Mouse (Mus musculus) midbrain, embryonic 15.5 days (tissue): ENCODE data around the gene Lrp6. TPM values are rescaled to one million over a fixed set of nuclear protein-coding genes. Genes with fewer than 3 reads are reported as not detected.
A peak's percentile ranks its signal among the peaks of the same experiment; 100 is the strongest.

Source experiments
- ATAC-seq: fragments of 200-750 bp; cut with Nextera tagmentation; replicated peaks from 2 replicates; pipeline ENCODE4 v1.8.0; 2017; ENCODE audit warnings: moderate TSS enrichment
- H3K27ac ChIP-seq: fragments of 300-500 bp; sonication (generic); 2 replicates; pipeline ENCODE4 v1.5.1; 2015; ENCODE audit warnings: mild to moderate bottlenecking, inconsistent platforms
- H3K27me3 ChIP-seq: fragments of 300-500 bp; sonication (generic); replicated peaks from 2 replicates; pipeline ENCODE4 v1.6.1; 2015; ENCODE audit warnings: inconsistent platforms
- H3K36me3 ChIP-seq: fragments of 300-500 bp; sonication (generic); replicated peaks from 2 replicates; pipeline ENCODE4 v1.6.1; 2015; ENCODE audit warnings: inconsistent platforms
- H3K4me1 ChIP-seq: fragments of 300-500 bp; sonication (generic); 2 replicates; pipeline ENCODE4 v1.6.1; 2015; ENCODE audit warnings: inconsistent platforms
- H3K4me2 ChIP-seq: fragments of 300-500 bp; sonication (generic); 2 replicates; pipeline ENCODE4 v1.6.1; 2015; ENCODE audit warnings: inconsistent platforms, mild to moderate bottlenecking, moderate library complexity
- H3K4me3 ChIP-seq: fragments of 300-500 bp; sonication (generic); 2 replicates; pipeline ENCODE4 v1.5.1; 2015; ENCODE audit warnings: mild to moderate bottlenecking, inconsistent platforms
- H3K9ac ChIP-seq: fragments of 300-500 bp; sonication (generic); 2 replicates; pipeline ENCODE4 v1.6.1; 2015; ENCODE audit warnings: mild to moderate bottlenecking, inconsistent platforms
- H3K9me3 ChIP-seq: fragments of 300-500 bp; sonication (generic); 2 replicates; pipeline ENCODE4 v1.6.1; 2016; ENCODE audit warnings: inconsistent platforms
- WGBS: fragments of 180-500 bp; shearing (Covaris S2); methylation state at CpG from one replicate; pipeline ENCODE4 v1.1.7; 2015; ENCODE audit warnings: mixed read lengths; 5-methylcytosine and 5-hydroxymethylcytosine counted together
- polyA plus RNA-seq: library from polyadenylated mRNA; unstranded; fragments of >200 nt; fragmentation: Nextera tagmentation; extraction: Ambion mirVana; gene quantifications from 2 replicates; pipeline ENCODE4 v1.2.1, GENCODE M21; 2015

The Lrp6 gene
- polyA plus RNA-seq, 1 experiment from 2014 or later, result 18.8 TPM

GRCm38 (mm10) chr6:134509731-134510226, 57.0 kb downstream of the Lrp6 start:
- H3K4me2 ChIP-seq, result no peak overlapping the region

GRCm38 (mm10) chr6:134504866-134505265, 61.9 kb downstream of the Lrp6 start:
- Histone ChIP-seq H3K4me1 (peaks cover 13% of the 10 kb centered on the region), H3K27ac (no peak overlapping the region), H3K36me3 (peaks cover 14% of the 10 kb centered on the region; the same call in 1 of the 2 replicates), H3K27me3 (no peaks in the 10 kb centered on the region), H3K4me3 (no peak overlapping the region), H3K9ac (no peak overlapping the region), H3K9me3 (no peaks in the 10 kb centered on the region), H3K4me2 (no peak overlapping the region)
- WGBS, result 65% methylated on average over 4 of the region's 4 CpGs
- ATAC-seq, result no peak

More at GRCm38 (mm10) chr6:134509731-134510226, 57.0 kb downstream of the Lrp6 start:
- Histone ChIP-seq H3K36me3 (peaks cover 14% of the 10 kb centered on the region; the same call in 1 of the 2 replicates), H3K4me3 (no peak overlapping the region), H3K9me3 (no peaks in the 10 kb centered on the region), H3K9ac (no peak overlapping the region), H3K4me1 (0 out of 2 replicates have a peak, but pooled peaks cover 5% of the 10 kb centered on the region), H3K27ac (no peak overlapping the region), H3K27me3 (no peaks in the 10 kb centered on the region)
- WGBS, result 57% methylated on average over 10 of the region's 10 CpGs
- no peak for ATAC-seq

GRCm38 (mm10) chr6:134502335-134502734, 64.4 kb downstream of the Lrp6 start:
- 77% methylated on average over 7 of the region's 7 CpGs for WGBS
- H3K9me3 ChIP-seq, result no peaks in the 10 kb centered on the region
- H3K4me3 ChIP-seq, result no peak overlapping the region
- no peaks in the 10 kb centered on the region for H3K27me3 ChIP-seq
- H3K27ac ChIP-seq, result no peak overlapping the region
- H3K4me1 ChIP-seq, result peaks cover 10% of the 10 kb centered on the region
- H3K4me2 ChIP-seq, result no peak overlapping the region
- H3K36me3 ChIP-seq, result peaks cover 16% of the 10 kb centered on the region; the same call in 1 of the 2 replicates
- ATAC-seq, result no peak
- no peak overlapping the region for H3K9ac ChIP-seq

- Histone ChIP-seq H3K27me3 (no peaks in the 10 kb centered on the region), H3K27ac (peak overlapping the region; percentile 58), H3K36me3 (peaks cover 6% of the 10 kb centered on the region; the same call in 1 of the 2 replicates), H3K9me3 (no peaks in the 10 kb centered on the region), H3K9ac (no peak overlapping the region), H3K4me2 (peak overlapping the region; percentile 24; the same call in 1 of the 2 replicates), H3K4me3 (no peak overlapping the region), H3K4me1 (peaks cover 10% of the 10 kb centered on the region)
- peak; percentile 95 for ATAC-seq
- WGBS, result 35% methylated on average over 10 of the region's 10 CpGs
Observed at GRCm38 (mm10) chr6:134500381-134501162, 66.2 kb downstream of the Lrp6 start.

GRCm38 (mm10) chr6:134499089-134499488, 67.7 kb downstream of the Lrp6 start:
- 79% methylated on average over 2 of the region's 2 CpGs for WGBS
- no peak for ATAC-seq
- no peak overlapping the region for H3K9ac ChIP-seq
- no peak overlapping the region for H3K27ac ChIP-seq
- H3K36me3 ChIP-seq, result peaks cover 6% of the 10 kb centered on the region; the same call in 1 of the 2 replicates
- H3K4me1 ChIP-seq, result peaks cover 20% of the 10 kb centered on the region
- H3K9me3 ChIP-seq, result no peaks in the 10 kb centered on the region
- H3K4me2 ChIP-seq, result no peak overlapping the region
- no peak overlapping the region for H3K4me3 ChIP-seq
- H3K27me3 ChIP-seq, result no peaks in the 10 kb centered on the region

GRCm38 (mm10) chr6:134498518-134498917, 68.2 kb downstream of the Lrp6 start:
- H3K27ac ChIP-seq, result no peak overlapping the region
- no peak overlapping the region for H3K9ac ChIP-seq
- H3K27me3 ChIP-seq, result no peaks in the 10 kb centered on the region
- H3K4me3 ChIP-seq, result no peak overlapping the region
- no peak overlapping the region for H3K4me2 ChIP-seq
- no peaks in the 10 kb centered on the region for H3K9me3 ChIP-seq
- ATAC-seq, result no peak
- peaks cover 22% of the 10 kb centered on the region for H3K4me1 ChIP-seq
- H3K36me3 ChIP-seq, result peaks cover 6% of the 10 kb centered on the region; the same call in 1 of the 2 replicates

- no peaks in the 10 kb centered on the region for H3K27me3 ChIP-seq
Observed at GRCm38 (mm10) chr6:134494828-134495698, 71.7 kb downstream of the Lrp6 start.

GRCm38 (mm10) chr6:134489637-134490036, 77.1 kb downstream of the Lrp6 start:
- peaks cover 10% of the 10 kb centered on the region for H3K36me3 ChIP-seq

More at GRCm38 (mm10) chr6:134494828-134495698, 71.7 kb downstream of the Lrp6 start:
- Histone ChIP-seq H3K9me3 (no peaks in the 10 kb centered on the region), H3K36me3 (peaks cover 6% of the 10 kb centered on the region; the same call in 1 of the 2 replicates), H3K4me3 (no peak overlapping the region), H3K9ac (no peak overlapping the region), H3K4me1 (peaks cover 12% of the 10 kb centered on the region), H3K27ac (no peak overlapping the region), H3K4me2 (no peak overlapping the region)
- WGBS, result 76% methylated on average over 8 of the region's 8 CpGs
- peak; percentile 55; the same call in 1 of the 2 replicates for ATAC-seq

GRCm38 (mm10) chr6:134489130-134489529, 77.6 kb downstream of the Lrp6 start:
- Histone ChIP-seq H3K4me1 (peaks cover 3% of the 10 kb centered on the region; the same call in 1 of the 2 replicates), H3K4me2 (no peak overlapping the region), H3K9ac (no peak overlapping the region), H3K4me3 (no peak overlapping the region), H3K27me3 (no peaks in the 10 kb centered on the region), H3K36me3 (peaks cover 12% of the 10 kb centered on the region), H3K27ac (no peak overlapping the region), H3K9me3 (no peaks in the 10 kb centered on the region)
- WGBS, result 88% methylated on average over 4 of the region's 4 CpGs
- ATAC-seq, result no peak

More at GRCm38 (mm10) chr6:134489637-134490036, 77.1 kb downstream of the Lrp6 start:
- H3K27me3 ChIP-seq, result no peaks in the 10 kb centered on the region
- peaks cover 7% of the 10 kb centered on the region; the same call in 1 of the 2 replicates for H3K4me1 ChIP-seq
- H3K9ac ChIP-seq, result no peak overlapping the region
- no peak overlapping the region for H3K4me3 ChIP-seq
- H3K4me2 ChIP-seq, result no peak overlapping the region
- no peak overlapping the region for H3K27ac ChIP-seq
- ATAC-seq, result no peak
- H3K9me3 ChIP-seq, result no peaks in the 10 kb centered on the region
- 93% methylated on average over 9 of the region's 9 CpGs for WGBS

GRCm38 (mm10) chr6:134486318-134486717, 80.4 kb downstream of the Lrp6 start:
- 93% methylated on average over 9 of the region's 9 CpGs for WGBS
- no peak for ATAC-seq
- Histone ChIP-seq H3K4me1 (no peaks in the 10 kb centered on the region), H3K4me2 (no peak overlapping the region), H3K27me3 (no peaks in the 10 kb centered on the region), H3K9me3 (no peaks in the 10 kb centered on the region), H3K27ac (no peak overlapping the region), H3K4me3 (no peak overlapping the region), H3K36me3 (peaks cover 12% of the 10 kb centered on the region), H3K9ac (no peak overlapping the region)

- no peak overlapping the region for H3K4me2 ChIP-seq
- no peak overlapping the region for H3K4me3 ChIP-seq
- ATAC-seq, result no peak
- H3K9ac ChIP-seq, result no peak overlapping the region
- no peaks in the 10 kb centered on the region for H3K4me1 ChIP-seq
- H3K36me3 ChIP-seq, result peaks cover 1% of the 10 kb centered on the region; the same call in 1 of the 2 replicates
- WGBS, result 96% methylated on average over 10 of the region's 10 CpGs
- no peaks in the 10 kb centered on the region for H3K9me3 ChIP-seq
- no peaks in the 10 kb centered on the region for H3K27me3 ChIP-seq
- H3K27ac ChIP-seq, result no peak overlapping the region
Observed at GRCm38 (mm10) chr6:134479481-134479880, 87.3 kb downstream of the Lrp6 start.

GRCm38 (mm10) chr6:134473143-134473561, 93.6 kb downstream of the Lrp6 start:
- peaks cover 4% of the 10 kb centered on the region; the same call in 1 of the 2 replicates for H3K36me3 ChIP-seq
- H3K4me3 ChIP-seq, result no peak overlapping the region
- H3K4me2 ChIP-seq, result no peak overlapping the region
- H3K4me1 ChIP-seq, result no peaks in the 10 kb centered on the region
- H3K9me3 ChIP-seq, result no peaks in the 10 kb centered on the region
- no peak overlapping the region for H3K27ac ChIP-seq
- WGBS, result 92% methylated on average over 7 of the region's 7 CpGs
- H3K27me3 ChIP-seq, result no peaks in the 10 kb centered on the region
- ATAC-seq, result no peak
- H3K9ac ChIP-seq, result no peak overlapping the region
